Mouse (Mus musculus) lung, postnatal 10 days (tissue): ENCODE measurements at regions not wholly inside any gene's neighbourhood (a gene's known extent, or its start where the extent isn't known, plus 50 kb on each side); places are given as distances from the start of the nearest gene placed in this dataset.

Source experiments
- DNase-seq: peaks from one replicate; pipeline ENCODE4 v3.0.0; 2021

DNA sequence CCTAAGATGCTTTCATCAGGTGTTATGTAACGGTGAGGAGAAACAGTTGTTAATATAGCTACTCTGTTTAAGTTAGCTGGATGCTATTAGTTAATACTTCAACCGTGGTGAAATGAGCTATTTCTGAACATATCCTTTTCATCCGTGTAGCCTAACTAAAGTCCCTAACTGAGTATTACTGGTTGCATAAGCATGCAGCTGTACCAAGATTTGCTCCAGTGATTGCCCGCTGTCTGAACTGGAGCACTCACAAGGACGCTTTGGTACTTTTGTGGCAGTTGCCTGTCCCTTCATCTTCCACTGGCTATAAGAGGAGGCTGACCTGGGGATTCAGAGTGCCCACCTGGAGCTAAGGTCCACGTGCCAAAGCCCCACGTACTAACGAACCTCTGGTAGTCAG is 65.3 kb upstream of the Lnx1 start:
- DNase-seq, result no peak

DNA sequence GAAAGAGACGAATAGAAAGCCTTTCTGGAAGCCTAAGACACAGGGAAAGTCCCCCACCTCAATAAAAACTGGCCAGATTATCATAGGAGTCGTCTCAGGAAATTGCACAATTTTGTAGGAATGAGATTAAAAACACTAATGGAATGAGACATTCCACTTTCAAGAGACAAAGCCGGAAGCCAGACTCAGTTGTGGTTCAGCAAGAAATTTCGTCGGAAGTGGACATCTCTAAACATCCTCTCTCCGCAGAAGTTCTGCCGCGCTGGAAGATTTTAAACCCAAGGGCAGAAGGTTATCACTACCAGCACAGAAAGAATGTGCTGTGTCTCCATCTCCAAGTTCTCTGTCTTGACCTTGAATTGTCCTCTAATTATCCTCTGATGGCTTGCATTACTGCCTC is 63.5 kb upstream of the Lnx1 start:
- DNase-seq, result no peak

DNA sequence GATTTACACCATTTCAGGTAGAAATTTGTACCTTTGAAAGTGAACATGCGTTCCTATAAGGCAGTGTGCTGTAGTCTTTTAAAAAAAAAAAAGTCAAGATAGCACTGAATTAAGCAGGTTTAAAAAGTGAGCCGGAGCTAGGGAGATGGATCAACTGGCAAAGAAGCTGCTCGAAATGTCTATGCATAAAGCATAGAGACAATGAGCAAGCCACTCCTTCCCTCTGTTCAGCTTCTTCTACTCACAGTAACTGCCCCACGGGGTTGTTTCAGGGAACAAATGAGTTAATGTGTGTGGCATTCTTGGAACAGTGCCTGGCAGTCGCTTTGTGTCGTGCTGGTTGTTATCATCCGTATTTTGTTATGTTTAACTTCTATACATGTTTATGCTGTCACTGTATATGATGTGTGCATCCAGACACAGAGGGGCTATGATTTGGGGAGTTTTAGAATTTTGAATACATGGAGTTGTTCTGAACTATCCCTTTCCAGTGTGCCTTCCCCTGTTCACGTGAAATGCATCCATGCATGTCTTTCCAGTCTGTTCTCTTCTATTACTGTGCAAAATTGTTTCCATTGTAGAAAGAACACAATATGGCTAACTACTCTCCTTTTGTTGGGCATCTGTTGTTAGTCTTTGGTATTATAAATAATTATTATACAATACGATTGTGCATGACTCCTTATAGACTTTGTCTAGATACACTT is 62.5 kb upstream of the Lnx1 start:
- no peak for DNase-seq

DNA sequence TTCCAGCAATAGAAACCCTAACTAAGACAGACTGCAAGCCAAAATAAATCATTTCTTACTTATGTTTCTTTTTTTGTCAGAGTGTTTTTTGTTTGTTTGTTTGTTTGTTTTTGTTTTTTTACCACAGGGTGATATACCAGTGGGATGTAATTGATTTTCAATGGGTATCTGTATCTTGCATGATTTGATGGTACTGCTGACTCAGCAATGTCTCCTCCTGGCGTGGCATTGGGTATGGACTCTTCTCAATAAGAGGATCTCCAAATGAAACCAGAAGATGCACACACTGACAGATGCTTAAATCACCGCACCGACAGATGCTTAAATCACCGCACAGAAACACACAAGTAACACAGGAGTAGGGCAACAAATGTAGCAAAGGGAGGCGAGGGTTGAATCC is 54.8 kb upstream of the Lnx1 start:
- DNase-seq, result no peak

DNA sequence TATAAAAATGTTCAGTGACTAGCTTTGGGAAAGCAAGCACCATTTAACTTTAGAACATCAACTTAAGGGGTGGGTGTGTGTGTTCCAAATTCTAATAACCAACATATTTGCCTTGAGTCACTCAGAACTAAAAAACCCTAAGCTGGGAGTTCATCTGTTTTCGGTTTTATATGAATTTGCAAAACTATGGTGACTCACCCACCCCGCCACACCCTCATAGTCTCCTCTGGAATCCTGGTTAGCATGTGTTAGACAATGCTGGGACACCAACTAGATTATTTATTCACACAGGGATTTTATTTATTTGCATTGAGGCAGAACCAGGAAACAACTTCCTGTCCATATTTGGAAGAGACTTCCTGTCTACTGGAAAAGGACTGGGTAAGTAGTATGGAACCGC is 50.2 kb upstream of the Lnx1 start:
- no peak for DNase-seq
